Mouse (Mus musculus) v-Abl transformed pro-B cells (cell line): Measurements from ENCODE around the gene Qars.

Source experiments
- in situ Hi-C, 2 experiments: fragments of 400-800 bp; cut with MboI; formaldehyde crosslinking; loops; one replicate each; pipeline ENCODE4 v1.15.1; 2025; ENCODE audit not compliant: unreplicated experiment in 2 of 2

Qars gene

GRCm38 (mm10) chr9:108507619-108508434, at the start of gene Qars:
TSS of gene Qars (plus strand) at chr9:108507706.
- in situ Hi-C loops, result no loop called here

- in situ Hi-C loops, result no loop called here
Measured at GRCm38 (mm10) chr9:108459939-108460318, 47.6 kb upstream of the Qars start.

GRCm38 (mm10) chr9:108460319-108461178, 47.0 kb upstream of the Qars start, which contains the start of gene Ccdc71:
TSS of gene Ccdc71 (plus strand) at chr9:108460527.
- in situ Hi-C loops, result no loop called here

- in situ Hi-C loops, result no loop called here
Measured at GRCm38 (mm10) chr9:108461181-108461631, 46.3 kb upstream of the Qars start, which contains the start of gene Klhdc8b. TSS of gene Klhdc8b (minus strand) at chr9:108461581.

GRCm38 (mm10) chr9:108461675-108462074, 45.8 kb upstream of the Qars start:
- in situ Hi-C loops, result no loop called here

GRCm38 (mm10) chr9:108462192-108462591, 45.3 kb upstream of the Qars start:
- in situ Hi-C loops, result no loop called here

- in situ Hi-C loops, result no loop called here
Measured at GRCm38 (mm10) chr9:108463713-108464112, 43.8 kb upstream of the Qars start.

GRCm38 (mm10) chr9:108466219-108466618, 41.3 kb upstream of the Qars start:
- in situ Hi-C loops, result no loop called here

GRCm38 (mm10) chr9:108469430-108469829, 38.1 kb upstream of the Qars start:
- in situ Hi-C loops, result no loop called here

- in situ Hi-C loops, result no loop called here
Measured at GRCm38 (mm10) chr9:108469845-108470244, 37.7 kb upstream of the Qars start.

- in situ Hi-C loops, result no loop called here
Measured at GRCm38 (mm10) chr9:108474528-108474927, 33.0 kb upstream of the Qars start.

GRCm38 (mm10) chr9:108478638-108479156, 28.8 kb upstream of the Qars start:
- in situ Hi-C loops, result no loop called here

GRCm38 (mm10) chr9:108479241-108479640, 28.3 kb upstream of the Qars start:
- in situ Hi-C loops, result no loop called here

GRCm38 (mm10) chr9:108479721-108480351, 27.7 kb upstream of the Qars start, which contains the start of gene Lamb2:
TSS of gene Lamb2 (plus strand) at chr9:108479736.
- in situ Hi-C loops, result no loop called here

GRCm38 (mm10) chr9:108480813-108481519, 26.5 kb upstream of the Qars start:
- in situ Hi-C loops, result no loop called here

- in situ Hi-C loops, result no loop called here
Measured at GRCm38 (mm10) chr9:108481520-108482210, 25.8 kb upstream of the Qars start.

GRCm38 (mm10) chr9:108483051-108483790, 24.3 kb upstream of the Qars start:
- in situ Hi-C loops, result no loop called here

- in situ Hi-C loops, result no loop called here
Measured at GRCm38 (mm10) chr9:108484021-108484420, 23.5 kb upstream of the Qars start.
